ENCODE assay signal across 8 mouse cellular contexts in genomic region chr4:86874146-86874847, GRCm38 (mm10). TPM values are rescaled to one million over a fixed set of nuclear protein-coding genes. Genes with fewer than 3 reads are reported as not detected.
A peak's percentile ranks its signal among the peaks of the same experiment; 100 is the strongest.
DNase-seq lines count a peak whose midpoint lies in the region; ATAC-seq and TF ChIP-seq lines count a peak whose summit lies in the region.

Gene Acer2 (plus strand): TSS chr4:86874396.

- H3K27me3 ChIP-seq in CH12.LX (replicated peaks), result peaks cover 15% of the 10 kb centered on the region
- peaks cover 18% of the 10 kb centered on the region for H3K27me3 ChIP-seq in forebrain, embryonic 13.5 days
- H3K27me3 ChIP-seq in heart, postnatal 0 days (ENCODE audit: control insufficient read depth, insufficient read depth, low read length), result no peaks in the 10 kb centered on the region
- H3K27me3 ChIP-seq in liver, embryonic 14.5 days (ENCODE audit: control insufficient read depth, insufficient read depth, low read length), result peaks cover 28% of the 10 kb centered on the region
- no peaks in the 10 kb centered on the region for H3K27me3 ChIP-seq in splenic B cell, adult 2 months (ENCODE audit: control insufficient read depth, insufficient read depth, low read length, poor library complexity, severe bottlenecking)

- TF ChIP-seq RAD21 in CH12.LX (IDR thresholded peaks at IDR 0.05; ENCODE audit: low read depth, low read length), result no peak

- peak in 1 of 2 experiments; percentile 7; a peak in 1 of 4 replicates for TF ChIP-seq CTCF in CH12.LX (conservative IDR thresholded peaks at IDR 0.05 in 1 of 2, IDR thresholded peaks at IDR 0.05 in 1 of 2; ENCODE audit: low read depth in 2 of 2, low read length in 2 of 2)
- TF ChIP-seq CTCF in heart, postnatal 0 days (IDR thresholded peaks at IDR 0.05; ENCODE audit: low read depth), result no peak
- TF ChIP-seq CTCF in liver, embryonic 14.5 days (IDR thresholded peaks at IDR 0.05; ENCODE audit: low read depth), result peak; percentile 22; the same call in 1 of the 2 replicates

- TF ChIP-seq EP300 in CH12.LX (IDR thresholded peaks at IDR 0.05; ENCODE audit: low read length), result no peak
- no peak for TF ChIP-seq EP300 in heart, postnatal 0 days (IDR thresholded peaks at IDR 0.05; ENCODE audit: low read depth)
- no peak for TF ChIP-seq EP300 in liver, embryonic 14.5 days (IDR thresholded peaks at IDR 0.05; ENCODE audit: low read depth)

- dilution Hi-C loops in CH12.LX (cut with MboI; ENCODE audit: extremely low pct_ligation_motif_present, extremely low pct_unique_long_range_greater_than_20kb, low sequenced_read_pairs), result no loop called here

- H3K4me3 ChIP-seq in CH12.LX (replicated peaks in 1 of 3; ENCODE audit: low read depth in 2 of 3, low read length in 2 of 3, poor library complexity in 1 of 3), result peak within 1 kb of the TSS; percentile 35 to 89 (median 53)
- peak within 1 kb of the TSS; percentile 62 for H3K4me3 ChIP-seq in forebrain, embryonic 13.5 days
- peak within 1 kb of the TSS; percentile 84 for H3K4me3 ChIP-seq in heart, postnatal 0 days (ENCODE audit: low read depth, low read length)
- peak within 1 kb of the TSS; percentile 51 to 64 for H3K4me3 ChIP-seq in liver, embryonic 14.5 days (ENCODE audit: insufficient read depth in 1 of 2, low read depth in 2 of 2, low read length in 2 of 2)

- peaks cover 6 to 14% of the 10 kb centered on the region in 2 experiments for H3K4me1 ChIP-seq in CH12.LX (ENCODE audit: control insufficient read depth in 1 of 2, insufficient read depth in 2 of 2)
- H3K4me1 ChIP-seq in forebrain, embryonic 13.5 days, result peaks cover 3% of the 10 kb centered on the region; the same call in 1 of the 2 replicates
- H3K4me1 ChIP-seq in heart, postnatal 0 days (ENCODE audit: control insufficient read depth, insufficient read depth), result no peaks in the 10 kb centered on the region
- H3K4me1 ChIP-seq in liver, embryonic 14.5 days (replicated peaks; ENCODE audit: control insufficient read depth in 2 of 2, insufficient read depth in 2 of 2, low read length in 1 of 2), result peaks cover 0 to 4% of the 10 kb centered on the region in 2 experiments; a peak in 2 of 4 replicates

- H3K9me3 ChIP-seq in CH12.LX (replicated peaks; ENCODE audit: low read length), result peaks cover 5% of the 10 kb centered on the region
- no peaks in the 10 kb centered on the region for H3K9me3 ChIP-seq in forebrain, embryonic 13.5 days (replicated peaks)
- no peaks in the 10 kb centered on the region for H3K9me3 ChIP-seq in heart, postnatal 0 days (replicated peaks; ENCODE audit: control insufficient read depth, low read length)
- no peaks in the 10 kb centered on the region for H3K9me3 ChIP-seq in liver, embryonic 14.5 days (ENCODE audit: control insufficient read depth, low read length)

- no peaks in the 10 kb centered on the region for H3K79me2 ChIP-seq in CH12.LX (replicated peaks; ENCODE audit: control insufficient read depth, extremely low read depth, insufficient read depth, poor library complexity, severe bottlenecking)

- H3K9ac ChIP-seq in CH12.LX (ENCODE audit: insufficient read depth, low read depth), result peak within 1 kb of the TSS; percentile 34
- peak within 1 kb of the TSS; percentile 77 for H3K9ac ChIP-seq in forebrain, embryonic 13.5 days
- H3K9ac ChIP-seq in heart, postnatal 0 days (replicated peaks; ENCODE audit: low read depth, low read length), result peak within 1 kb of the TSS; percentile 61
- H3K9ac ChIP-seq in liver, embryonic 14.5 days (replicated peaks), result peak within 1 kb of the TSS; percentile 35; the same call in 1 of the 2 replicates

- H3K4me2 ChIP-seq in CH12.LX (ENCODE audit: insufficient read depth, low read depth, poor library complexity, severe bottlenecking), result peak within 1 kb of the TSS; percentile 91
- H3K4me2 ChIP-seq in forebrain, embryonic 13.5 days, result peak within 1 kb of the TSS; percentile 93
- peak within 1 kb of the TSS; percentile 96 for H3K4me2 ChIP-seq in heart, postnatal 0 days (ENCODE audit: low read depth, low read length)
- H3K4me2 ChIP-seq in liver, embryonic 14.5 days (ENCODE audit: low read depth), result peak within 1 kb of the TSS; percentile 65

- WGBS in forebrain, embryonic 13.5 days, result under 1% methylated on average over 60 of the region's 60 CpGs
- WGBS in heart, postnatal 0 days, result under 1% methylated on average over 58 of the region's 60 CpGs
- WGBS in liver, embryonic 14.5 days (ENCODE audit: insufficient replicate concordance), result under 1% methylated on average over 60 of the region's 60 CpGs

- peak; percentile 55 for TF ChIP-seq POLR2A in CH12.LX (IDR thresholded peaks at IDR 0.05; ENCODE audit: low read depth, low read length)

- in situ Hi-C loops in CH12.LX (cut with MboI; ENCODE audit: low pct_ligation_motif_present, low pct_unique_long_range_greater_than_20kb, low sequenced_read_pairs), result no loop called here

- H3K27ac ChIP-seq in CH12.LX (ENCODE audit: insufficient read depth, low read depth), result no peak within 1 kb of the TSS
- H3K27ac ChIP-seq in forebrain, embryonic 13.5 days, result no peak within 1 kb of the TSS
- peak within 1 kb of the TSS; percentile 60 for H3K27ac ChIP-seq in heart, postnatal 0 days (ENCODE audit: low read depth)
- no peak within 1 kb of the TSS for H3K27ac ChIP-seq in liver, embryonic 14.5 days

- ATAC-seq in cerebellum, adult (ENCODE audit: insufficient number of reproducible peaks, low FRiP score, low TSS enrichment), result peak; percentile 84
- peak; percentile 96 for ATAC-seq in forebrain, embryonic 13.5 days
- ATAC-seq in heart, postnatal 0 days (ENCODE audit: insufficient read depth, low read depth), result peak; percentile 98
- peak; percentile 89 for ATAC-seq in liver, embryonic 14.5 days (ENCODE audit: insufficient read depth)

- DNase-seq in CH12.LX (ENCODE audit: extremely low read depth), result peak; percentile 82
- DNase-seq in heart, postnatal 0 days (ENCODE audit: low spot score), result peak; percentile 89
- peak; percentile 97 to 100 for DNase-seq in kidney, postnatal 36 days
- peak; percentile 74 to 77 (median 75) for DNase-seq in liver, embryonic 14.5 days (ENCODE audit: low read depth in 3 of 3, low spot score in 3 of 3)
- DNase-seq in natural killer cell, adult 2 months (ENCODE audit: low spot score in 2 of 2), result peak; percentile 88 to 90
- DNase-seq in splenic B cell, adult 2 months (ENCODE audit: low read depth, low spot score), result peak; percentile 93

- no peaks in the 10 kb centered on the region for H3K36me3 ChIP-seq in CH12.LX (replicated peaks in 1 of 2; ENCODE audit: control insufficient read depth in 1 of 2, insufficient read depth in 1 of 2, low read length in 1 of 2)
- no peaks in the 10 kb centered on the region for H3K36me3 ChIP-seq in forebrain, embryonic 13.5 days (ENCODE audit: poor library complexity, severe bottlenecking)
- H3K36me3 ChIP-seq in heart, postnatal 0 days (replicated peaks; ENCODE audit: control insufficient read depth, insufficient read depth, low read length), result no peaks in the 10 kb centered on the region
- no peaks in the 10 kb centered on the region for H3K36me3 ChIP-seq in liver, embryonic 14.5 days (replicated peaks; ENCODE audit: control insufficient read depth, insufficient read depth, low read depth)
- no peaks in the 10 kb centered on the region for H3K36me3 ChIP-seq in splenic B cell, adult 2 months (ENCODE audit: control insufficient read depth, insufficient read depth, low read length, poor library complexity, severe bottlenecking)

TF ChIP-seq in CH12.LX, 34 proteins besides CTCF, POLR2A, EP300 and RAD21:
- no peak for TF ChIP-seq CHD2 (IDR thresholded peaks at IDR 0.05; ENCODE audit: low read length)
- TF ChIP-seq MAX (IDR thresholded peaks at IDR 0.05; ENCODE audit: low read length), result no peak; the same call in 1 of the 2 replicates
- TF ChIP-seq UBTF (IDR thresholded peaks at IDR 0.05; ENCODE audit: low read depth, low read length), result 0 out of 2 replicates have a peak, but pooled peaks have one; percentile 43
- TF ChIP-seq POLR2AphosphoS2 (IDR thresholded peaks at IDR 0.05; ENCODE audit: low read depth, low read length), result no peak
- no peak for TF ChIP-seq TBP (conservative IDR thresholded peaks at IDR 0.05; ENCODE audit: low read depth, low read length)
- no peak for TF ChIP-seq ZC3H11A (IDR thresholded peaks at IDR 0.05; ENCODE audit: low read depth, low read length)
- TF ChIP-seq IRF4 (IDR thresholded peaks at IDR 0.05; ENCODE audit: low read depth, low read length), result no peak
- TF ChIP-seq MXI1 (IDR thresholded peaks at IDR 0.05; ENCODE audit: low read depth, low read length), result 0 out of 2 replicates have a peak, but pooled peaks have one; percentile 21
- TF ChIP-seq HCFC1 (IDR thresholded peaks at IDR 0.05; ENCODE audit: low read depth, low read length), result no peak
- no peak for TF ChIP-seq ELF1 (IDR thresholded peaks at IDR 0.05; ENCODE audit: low read depth, low read length)
- no peak for TF ChIP-seq BHLHE40 (IDR thresholded peaks at IDR 0.05; ENCODE audit: low read depth, low read length)
- TF ChIP-seq USF1 (IDR thresholded peaks at IDR 0.05; ENCODE audit: low read depth, low read length), result no peak
- TF ChIP-seq ZNF384 (IDR thresholded peaks at IDR 0.05; ENCODE audit: low read depth, low read length), result no peak
- no peak for TF ChIP-seq PAX5 (IDR thresholded peaks at IDR 0.05; ENCODE audit: low read length)

RNA-seq across cellular contexts. Expression of gene Acer2, which starts in this region (rescaled TPM):
- total RNA-seq in CH12.LX (2012; rRNA removed) (0.13 and 0.17 TPM in 2 replicates), CH12.LX (2014; rRNA removed) (0.09 and 0.22 TPM in 2 replicates)
- polyA plus RNA-seq in CH12.LX (2012; ENCODE audit: insufficient read length, low read depth), result 0.16 and 0.29 TPM in 2 replicates
- polyA plus RNA-seq in forebrain, embryonic 13.5 days (2015; fragmentation: Nextera tagmentation; extraction: Ambion mirVana), result 10.9 and 14.0 TPM in 2 replicates
- 42.9 and 71.1 TPM in 2 replicates for total RNA-seq in heart, postnatal 0 days (2014; rRNA removed; ENCODE audit: low replicate concordance)
- polyA plus RNA-seq in heart, postnatal 0 days (2015; fragmentation: Nextera tagmentation; extraction: Ambion mirVana), result 21.3 and 23.4 TPM in 2 replicates
- 1.9 and 2.6 TPM in 2 replicates for polyA plus RNA-seq in liver, embryonic 14.5 days (2012; rRNA removed)
- 4.3 and 4.5 TPM in 2 replicates for polyA plus RNA-seq in liver, embryonic 14.5 days (2014; fragmentation: Nextera tagmentation; extraction: Ambion mirVana)

Comparison
In these comparisons a context has a peak if more than half of its experiments do, and no peak if none do; other contexts are left out.
1. RNA of gene Acer2 (total RNA-seq): 42.9 to 71.1 TPM in heart, postnatal 0 days; 0.09 to 0.22 TPM in CH12.LX; every median in the first group is over 10 times any median in the second.
2. Peak in DNase-seq, H3K4me3 ChIP-seq, H3K9ac ChIP-seq and H3K4me2 ChIP-seq in CH12.LX; RNA of the gene not detected or under 1 TPM.
3. Peak in every context shown above with its lines, with median percentiles within 50 percentile points of each other: DNase-seq, H3K4me2 ChIP-seq, H3K4me3 ChIP-seq, H3K9ac ChIP-seq and ATAC-seq.